Comparison of ENCODE assay signal across 25 mouse cellular contexts in the genomic region with DNA sequence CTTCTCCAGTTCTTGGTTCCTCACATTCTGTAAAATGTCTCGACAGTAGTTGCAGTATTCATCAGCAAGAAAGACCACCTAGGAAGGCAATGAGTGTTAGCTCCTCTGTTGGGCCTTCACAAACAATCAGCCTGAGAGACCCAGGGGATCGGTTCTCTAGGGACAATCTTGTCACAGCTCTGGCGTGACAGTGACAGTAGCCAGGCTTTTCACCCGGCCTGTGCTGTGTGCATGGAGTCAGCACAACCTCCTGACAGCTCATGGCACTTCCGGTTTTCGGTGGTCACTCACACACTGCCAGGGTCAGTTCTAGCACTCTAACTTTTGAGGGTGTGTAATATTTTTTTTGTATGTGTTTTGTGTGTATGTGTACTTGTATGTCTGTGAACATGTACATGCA. TPM values are rescaled to one million over a fixed set of nuclear protein-coding genes. Genes with fewer than 3 reads are reported as not detected.
"Had no signal": no experiment of that assay in that cellular context is flagged by ENCODE, and none has a peak within 500 bp of the region (broad histone marks: within the 10 kb centered on the region; RNA-seq: fewer than 3 reads in every experiment).

No protein-coding gene starts in this region.

- H3K4me3 ChIP-seq: layer of hippocampus, adult 2 months; limb, embryonic 10.5 days; limb, embryonic 13.5 days; liver, embryonic 12.5 days; liver, embryonic 15.5 days; midbrain, embryonic 12.5 days; midbrain, embryonic 15.5 days; neural tube, embryonic 12.5 days; neural tube, embryonic 15.5 days had no signal

- H3K4me2 ChIP-seq: limb, embryonic 13.5 days; liver, embryonic 12.5 days; liver, embryonic 15.5 days; midbrain, embryonic 12.5 days; midbrain, embryonic 15.5 days; neural tube, embryonic 12.5 days; neural tube, embryonic 15.5 days had no signal

- H3K36me3 ChIP-seq: limb, embryonic 10.5 days; limb, embryonic 13.5 days; liver, embryonic 12.5 days; liver, embryonic 15.5 days; midbrain, embryonic 12.5 days; midbrain, embryonic 15.5 days; neural tube, embryonic 12.5 days; neural tube, embryonic 15.5 days had no signal

- H3K9ac ChIP-seq: limb, embryonic 13.5 days; liver, embryonic 12.5 days; liver, embryonic 15.5 days; midbrain, embryonic 12.5 days; midbrain, embryonic 15.5 days; neural tube, embryonic 12.5 days; neural tube, embryonic 15.5 days had no signal

- H3K27me3 ChIP-seq: limb, embryonic 13.5 days; liver, embryonic 15.5 days; midbrain, embryonic 15.5 days; neural tube, embryonic 12.5 days; neural tube, embryonic 15.5 days had no signal

- ATAC-seq: liver, embryonic 12.5 days; midbrain, embryonic 15.5 days had no signal

- DNase-seq: kidney, postnatal 25 days; layer of hippocampus, adult 9-11 months; liver; lung, adult 18-20 months; right cerebral cortex, adult 18-20 months; right cerebral cortex, postnatal 14 days; right cerebral cortex, postnatal 4 days; thymus, adult 2 months; thymus, postnatal 14 days; thymus, postnatal 4 days had no signal

- H3K9me3 ChIP-seq: limb, embryonic 10.5 days; limb, embryonic 13.5 days; liver, embryonic 12.5 days; liver, embryonic 15.5 days; midbrain, embryonic 12.5 days; midbrain, embryonic 15.5 days; neural tube, embryonic 12.5 days; neural tube, embryonic 15.5 days had no signal

- H3K27ac ChIP-seq: kidney, postnatal 0 days; layer of hippocampus, adult 2 months; limb, embryonic 10.5 days; limb, embryonic 13.5 days; liver, embryonic 12.5 days; liver, embryonic 15.5 days; macrophage; midbrain, embryonic 12.5 days; midbrain, embryonic 15.5 days; neural tube, embryonic 12.5 days; neural tube, embryonic 15.5 days; stomach, postnatal 0 days had no signal

- H3K4me1 ChIP-seq: liver, embryonic 12.5 days; liver, embryonic 15.5 days; midbrain, embryonic 12.5 days; midbrain, embryonic 15.5 days; neural tube, embryonic 12.5 days; neural tube, embryonic 15.5 days had no signal

RNA-seq across cellular contexts. Expression of gene Rfx8, which starts 32.2 kb away (rescaled TPM):
- total RNA-seq: megakaryocyte, adult 5-6 weeks had no signal
- polyA plus RNA-seq: large intestine, adult 2 months; macrophage; neural tube, embryonic 12.5 days had no signal

RNA-seq across cellular contexts. Expression of gene Creg2, which starts 37.3 kb away (rescaled TPM):
- total RNA-seq: megakaryocyte, adult 5-6 weeks had no signal
- polyA plus RNA-seq: kidney, embryonic 14.5 days; liver, embryonic 12.5 days; liver, embryonic 15.5 days had no signal
